Mouse (Mus musculus) midbrain, embryonic 11.5 days (tissue): ENCODE data around the gene Asic1. TPM values are rescaled to one million over a fixed set of nuclear protein-coding genes. Genes with fewer than 3 reads are reported as not detected.

Source experiments
- ATAC-seq: fragments of 200-750 bp; cut with Nextera tagmentation; 2 replicates; pipeline ENCODE4 v1.8.0; 2017; ENCODE audit warnings: moderate TSS enrichment, moderate library complexity; ENCODE audit not compliant: low FRiP score
- DNase-seq: peaks from one replicate; pipeline ENCODE4 v3.0.0; 2015; ENCODE audit warnings: low spot score; ENCODE audit errors: missing footprints
- H3K27ac ChIP-seq: fragments of 300-500 bp; sonication (generic); 2 replicates; pipeline ENCODE4 v1.5.1; 2014; ENCODE audit warnings: low read depth, low read length
- H3K27me3 ChIP-seq: fragments of 300-500 bp; sonication (generic); 2 replicates; pipeline ENCODE4 v1.6.1; 2014; ENCODE audit warnings: mild to moderate bottlenecking, low read length, moderate library complexity, mixed read lengths; ENCODE audit not compliant: control insufficient read depth, insufficient read depth
- H3K36me3 ChIP-seq: fragments of 300-500 bp; sonication (generic); 2 replicates; pipeline ENCODE4 v1.6.1; 2014; ENCODE audit warnings: mild to moderate bottlenecking, low read length, moderate library complexity, mixed read lengths; ENCODE audit not compliant: control insufficient read depth, insufficient read depth
- H3K4me1 ChIP-seq: fragments of 300-500 bp; sonication (generic); 2 replicates; pipeline ENCODE4 v1.6.1; 2014; ENCODE audit warnings: low read length; ENCODE audit not compliant: control insufficient read depth, insufficient read depth
- H3K4me2 ChIP-seq: fragments of 300-500 bp; sonication (generic); 2 replicates; pipeline ENCODE4 v1.6.1; 2014; ENCODE audit warnings: mild to moderate bottlenecking, moderate library complexity
- H3K4me3 ChIP-seq: fragments of 300-500 bp; sonication (generic); 2 replicates; pipeline ENCODE4 v1.5.1; 2014; ENCODE audit warnings: low read depth, low read length
- H3K9ac ChIP-seq: fragments of 300-500 bp; sonication (generic); 2 replicates; pipeline ENCODE4 v1.6.1; 2014; ENCODE audit warnings: low read length
- H3K9me3 ChIP-seq: fragments of 300-500 bp; sonication (generic); 2 replicates; pipeline ENCODE4 v1.6.1; 2016; ENCODE audit warnings: low read length; ENCODE audit not compliant: control insufficient read depth
- WGBS: fragments of 180-500 bp; shearing (Covaris S2); extraction: QIAGEN DNeasy Blood & Tissue Kit; methylation state at CpG from one replicate; pipeline ENCODE4 v1.1.7; 2014; 5-methylcytosine and 5-hydroxymethylcytosine counted together
- polyA plus RNA-seq: library from polyadenylated mRNA; unstranded; fragments of >200 nt; fragmentation: Nextera tagmentation; extraction: Ambion mirVana; gene quantifications from 2 replicates; pipeline ENCODE4 v1.2.1, GENCODE M21; 2014

Gene Asic1
- polyA plus RNA-seq, 1 experiment from 2014 or later = 10.5 TPM

DNA sequence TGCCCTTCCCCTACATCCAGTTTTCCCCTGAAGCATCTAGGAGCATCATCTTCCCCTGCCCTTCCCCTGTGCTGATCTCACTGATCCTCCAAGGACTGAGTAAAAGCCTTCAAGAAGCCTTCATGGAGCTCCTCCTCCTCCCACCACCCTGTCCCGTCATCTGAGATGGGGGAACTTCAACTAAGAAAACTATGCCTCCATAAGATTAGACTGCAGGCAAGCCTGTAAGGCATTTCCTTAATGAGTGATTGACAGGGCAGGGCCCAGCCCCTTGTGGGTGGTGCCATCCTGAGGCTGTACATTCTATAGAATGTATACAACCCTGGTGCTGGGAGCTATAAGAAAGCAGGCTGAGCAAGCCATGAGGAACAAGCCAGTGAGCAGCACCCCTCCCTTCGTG, 11.7 kb upstream of the Asic1 start:
- Histone ChIP-seq H3K9me3 (no peaks in the 10 kb centered on the region), H3K27me3 (peaks cover 18% of the 10 kb centered on the region), H3K9ac (no peak overlapping the region), H3K4me3 (no peak overlapping the region), H3K4me2 (no peak overlapping the region), H3K27ac (no peak overlapping the region), H3K4me1 (peaks cover 4% of the 10 kb centered on the region; the same call in 1 of the 2 replicates), H3K36me3 (no peaks in the 10 kb centered on the region)
- DNase-seq (no peak), ATAC-seq (no peak)
- 50% methylated on average over 2 of the region's 2 CpGs for WGBS

DNA sequence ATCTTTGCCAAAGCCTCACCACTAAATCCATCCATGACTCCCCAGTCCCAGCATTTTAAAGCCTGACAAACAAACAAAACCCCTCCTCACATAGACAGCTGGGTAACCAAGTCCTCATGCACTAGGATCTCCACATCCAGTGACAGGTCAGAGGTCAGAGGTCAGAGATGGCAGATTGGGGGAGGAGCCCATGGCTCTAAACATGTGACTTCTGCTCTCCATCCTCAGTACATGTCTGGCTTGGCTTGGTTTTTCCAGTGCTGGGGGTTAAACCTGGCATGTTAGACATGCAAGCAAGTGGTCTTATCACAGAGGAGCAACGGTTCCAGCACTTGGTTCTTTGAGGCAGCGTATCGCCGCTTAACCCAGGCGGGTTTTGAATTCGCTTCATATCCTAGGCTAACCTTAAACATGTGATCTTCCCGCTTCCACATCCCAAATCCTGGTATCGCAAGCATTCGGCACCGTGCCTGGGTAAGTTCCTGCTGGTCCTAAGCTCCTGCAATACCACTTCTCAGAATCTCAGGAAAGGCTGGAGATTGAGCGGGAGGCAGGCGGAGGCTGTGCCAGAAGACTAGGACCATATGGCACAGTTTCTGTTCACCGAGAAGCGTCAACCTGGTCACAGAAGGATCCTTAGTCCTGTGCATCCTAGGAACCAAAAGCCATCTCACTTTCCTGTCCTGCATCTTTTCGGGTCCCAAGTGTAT, 8.9 kb upstream of the Asic1 start:
- no peak overlapping the region for H3K27ac ChIP-seq
- 94% methylated on average over 15 of the region's 15 CpGs for WGBS

DNA sequence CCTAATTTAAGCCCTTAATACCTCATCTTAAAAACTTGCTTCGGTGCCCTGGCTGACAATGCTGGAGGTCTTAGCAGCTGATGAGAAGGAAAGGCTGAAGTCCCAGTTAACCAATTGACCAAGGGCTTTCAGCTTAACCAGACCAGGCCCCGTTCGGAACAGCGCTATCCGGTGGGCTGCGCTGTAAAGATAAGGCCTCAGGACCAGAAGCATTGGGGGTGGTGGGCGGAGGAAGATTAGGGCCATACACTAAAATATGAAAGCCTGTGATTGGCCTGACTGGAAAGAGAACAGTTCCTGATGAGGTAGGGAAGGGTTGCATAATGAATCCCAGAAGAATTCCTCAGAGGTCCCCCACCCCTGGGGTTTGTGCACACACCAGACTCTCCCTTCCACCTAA, 7.8 kb upstream of the Asic1 start:
- Histone ChIP-seq H3K4me3 (no peak overlapping the region), H3K9ac (no peak overlapping the region), H3K4me2 (no peak overlapping the region), H3K9me3 (no peaks in the 10 kb centered on the region), H3K4me1 (peaks cover 16% of the 10 kb centered on the region), H3K27me3 (peaks cover 3% of the 10 kb centered on the region), H3K27ac (no peak overlapping the region; the same call in 1 of the 2 replicates), H3K36me3 (no peaks in the 10 kb centered on the region)
- no peak for ATAC-seq
- WGBS = 55% methylated on average over 7 of the region's 7 CpGs
- no peak for DNase-seq

More for the DNA sequence above, 8.9 kb upstream of the Asic1 start:
- no peak overlapping the region for H3K4me3 ChIP-seq
- H3K27me3 ChIP-seq = peaks cover 3% of the 10 kb centered on the region
- H3K9ac ChIP-seq = no peak overlapping the region
- H3K4me1 ChIP-seq = peaks cover 16% of the 10 kb centered on the region
- H3K36me3 ChIP-seq = no peaks in the 10 kb centered on the region
- H3K9me3 ChIP-seq = no peaks in the 10 kb centered on the region
- H3K4me2 ChIP-seq = no peak overlapping the region
- ATAC-seq = no peak
- no peak for DNase-seq

DNA sequence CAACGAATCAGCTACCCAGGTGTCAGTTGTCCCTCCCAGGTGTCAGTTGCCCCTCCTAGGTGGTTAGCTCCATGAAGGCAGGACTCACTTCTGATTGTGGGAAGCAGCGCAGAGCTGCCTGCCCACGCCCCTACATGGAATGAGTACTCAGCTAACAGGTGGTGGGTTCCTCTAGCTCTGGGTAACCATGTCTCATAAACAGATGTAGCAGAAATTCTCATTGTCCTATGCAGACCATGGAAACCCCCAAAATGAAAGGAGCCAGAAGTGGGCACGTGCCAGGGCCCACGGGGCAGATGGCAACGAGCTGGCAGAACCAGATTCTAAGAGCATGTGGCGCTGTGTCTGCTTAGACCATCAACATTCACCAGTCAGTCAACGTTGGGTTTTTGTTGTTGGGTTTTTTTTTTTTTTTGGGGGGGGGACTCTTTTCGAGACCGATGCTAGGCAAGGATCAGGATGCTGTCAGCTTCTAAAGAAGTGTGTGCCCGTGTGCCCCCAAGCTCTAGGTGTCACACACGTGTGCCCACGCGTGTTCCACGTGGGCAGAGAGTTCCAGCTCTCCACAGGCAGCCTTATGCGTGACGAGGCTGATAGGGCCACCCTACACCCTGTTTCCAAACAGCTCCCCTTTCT, 6.1 kb upstream of the Asic1 start:
- H3K4me2 ChIP-seq = peak overlapping the region; percentile 68
- H3K4me1 ChIP-seq = peaks cover 18% of the 10 kb centered on the region
- H3K36me3 ChIP-seq = no peaks in the 10 kb centered on the region
- H3K27me3 ChIP-seq = peaks cover 3% of the 10 kb centered on the region
- 7% methylated on average over 17 of the region's 17 CpGs for WGBS
- ATAC-seq = no peak
- DNase-seq = peak; percentile 91
- peak overlapping the region; percentile 64 for H3K27ac ChIP-seq
- H3K4me3 ChIP-seq = peak overlapping the region; percentile 36
- no peaks in the 10 kb centered on the region for H3K9me3 ChIP-seq
- peak overlapping the region; percentile 70 for H3K9ac ChIP-seq

DNA sequence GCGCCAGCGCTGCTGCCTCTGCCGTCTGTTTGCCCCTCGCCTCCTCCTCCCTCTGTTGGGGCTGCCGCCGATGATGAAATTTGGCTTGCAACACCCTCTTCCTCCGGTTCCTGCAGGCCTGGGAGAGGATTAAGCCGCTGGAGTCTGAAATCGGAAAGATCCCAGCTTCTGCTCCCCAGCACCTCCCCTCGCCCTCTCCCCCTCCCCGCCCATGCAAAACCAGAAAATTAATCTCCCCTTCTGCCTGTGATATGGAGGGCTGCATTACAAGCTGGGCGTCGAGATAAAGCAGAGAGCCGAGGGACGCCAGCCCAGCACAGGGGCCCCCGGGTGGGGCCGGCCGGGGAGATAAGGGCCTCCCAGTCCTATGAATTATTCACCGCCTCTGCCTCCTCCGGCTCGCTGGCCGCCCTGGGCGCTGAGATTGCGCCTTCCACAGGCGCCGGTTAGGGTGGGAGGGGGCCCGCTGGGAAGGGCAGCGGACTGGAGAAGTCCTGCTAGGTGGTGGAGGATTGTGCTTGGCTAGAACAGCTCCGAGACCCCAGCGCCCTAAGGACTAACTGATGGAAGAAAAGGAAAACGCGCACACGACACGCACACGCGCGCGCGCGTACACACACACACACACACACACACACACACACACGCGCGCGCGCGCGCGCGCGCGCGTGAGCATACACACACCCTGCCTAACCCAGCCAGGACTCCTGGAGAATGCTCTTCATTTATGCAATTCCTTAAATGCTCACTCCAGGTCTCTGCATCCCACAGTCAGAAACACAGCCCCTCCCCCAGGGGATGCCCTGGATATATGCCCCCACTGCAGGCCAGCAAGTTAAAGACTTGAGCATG, 5.3 kb upstream of the Asic1 start:
- peak overlapping the region; percentile 68 for H3K4me2 ChIP-seq
- ATAC-seq (peak; percentile 90), DNase-seq (peak; percentile 97)
- peak overlapping the region; percentile 64 for H3K27ac ChIP-seq
- peaks cover 18% of the 10 kb centered on the region for H3K4me1 ChIP-seq
- peak overlapping the region; percentile 70 for H3K9ac ChIP-seq
- peak overlapping the region; percentile 36 for H3K4me3 ChIP-seq
- H3K27me3 ChIP-seq = peaks cover 8% of the 10 kb centered on the region
- under 1% methylated on average over 46 of the region's 52 CpGs for WGBS
- H3K9me3 ChIP-seq = no peaks in the 10 kb centered on the region
- no peaks in the 10 kb centered on the region for H3K36me3 ChIP-seq

DNA sequence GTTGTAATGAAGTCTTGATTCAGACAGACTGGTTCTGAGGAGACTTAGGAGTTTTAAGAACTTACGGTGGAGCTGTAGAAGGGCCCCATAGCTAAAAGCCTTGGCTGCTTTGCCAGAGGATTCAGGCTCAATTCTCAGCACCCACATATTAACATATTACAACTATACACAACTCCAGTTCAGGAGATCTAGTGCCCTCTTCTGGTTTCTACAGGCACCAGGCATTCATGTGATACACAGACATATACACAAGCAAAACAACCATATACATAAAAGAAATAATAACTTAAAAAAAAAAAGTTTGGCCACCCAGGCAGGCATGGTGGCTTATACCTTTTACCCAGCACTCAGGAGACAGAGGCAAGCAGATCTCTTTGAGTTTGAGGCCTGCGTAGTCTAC, 2.6 kb upstream of the Asic1 start:
- no peak for ATAC-seq

DNA sequence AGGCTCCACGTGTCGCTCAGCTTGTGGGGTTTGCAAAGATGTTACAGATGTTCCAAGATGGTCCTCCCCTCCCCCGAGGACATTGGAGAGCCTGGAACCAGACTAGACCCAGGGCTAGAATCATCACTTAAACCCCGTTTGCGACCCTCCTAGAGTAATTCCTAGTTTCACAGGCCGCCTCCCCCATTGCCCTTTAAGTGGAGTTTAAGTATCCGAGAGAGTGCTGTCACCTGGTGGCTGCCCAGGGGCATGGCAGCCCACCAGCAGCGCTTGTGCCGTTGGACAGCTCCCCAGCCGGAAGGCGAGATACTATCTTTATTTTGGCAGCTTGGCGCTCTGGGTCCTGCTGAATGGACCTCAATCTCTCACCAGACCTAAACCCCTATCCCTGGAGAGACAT, 1.3 kb upstream of the Asic1 start:
- 2% methylated on average over 12 of the region's 12 CpGs for WGBS
- ATAC-seq = no peak
- Histone ChIP-seq H3K4me2 (no peak overlapping the region), H3K4me3 (no peak overlapping the region), H3K27ac (no peak overlapping the region), H3K27me3 (peaks cover 28% of the 10 kb centered on the region), H3K9me3 (no peaks in the 10 kb centered on the region), H3K4me1 (peaks cover 17% of the 10 kb centered on the region), H3K9ac (no peak overlapping the region), H3K36me3 (no peaks in the 10 kb centered on the region)
- peak; percentile 96 for DNase-seq

More for the DNA sequence above, 2.6 kb upstream of the Asic1 start:
- WGBS = 100% methylated on average over 2 of the region's 2 CpGs
- no peak for DNase-seq
- Histone ChIP-seq H3K36me3 (no peaks in the 10 kb centered on the region), H3K4me1 (peaks cover 18% of the 10 kb centered on the region), H3K27me3 (peaks cover 28% of the 10 kb centered on the region), H3K4me3 (no peak overlapping the region), H3K27ac (no peak overlapping the region), H3K4me2 (no peak overlapping the region), H3K9ac (no peak overlapping the region), H3K9me3 (no peaks in the 10 kb centered on the region)

DNA sequence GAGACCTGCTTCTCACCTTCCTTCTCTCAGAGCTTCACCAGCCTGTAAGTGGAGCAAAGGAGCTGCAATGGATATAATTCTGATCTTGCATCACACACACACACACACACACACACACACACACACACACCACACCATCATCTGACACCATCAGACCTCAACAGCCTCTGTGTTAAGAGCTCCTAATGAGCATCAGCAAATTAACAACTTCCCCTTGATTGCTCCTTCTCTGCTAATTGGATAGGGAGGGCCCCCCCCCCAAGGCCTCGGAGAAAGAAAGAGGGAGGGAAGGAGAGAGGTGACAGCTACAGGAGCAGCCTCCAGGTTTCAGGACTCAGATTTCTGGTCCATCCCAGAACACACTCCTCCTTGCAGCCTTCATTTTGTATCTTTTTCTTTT, 776 bp upstream of the Asic1 start:
- Histone ChIP-seq H3K27ac (no peak overlapping the region), H3K27me3 (peaks cover 28% of the 10 kb centered on the region), H3K4me1 (peaks cover 12% of the 10 kb centered on the region), H3K36me3 (no peaks in the 10 kb centered on the region), H3K4me3 (no peak overlapping the region), H3K4me2 (no peak overlapping the region), H3K9me3 (no peaks in the 10 kb centered on the region), H3K9ac (no peak overlapping the region)
- no peak for DNase-seq
- no peak for ATAC-seq
- WGBS = 0% methylated on average over 1 of the region's 1 CpGs
